Mouse (Mus musculus): ENCODE measurements around the gene Olfr96. TPM values are rescaled to one million over a fixed set of nuclear protein-coding genes. Genes with fewer than 3 reads are reported as not detected.
"Not testable (repeated sequence)": the region's sequence is repeated elsewhere in the genome, so short reads cannot be mapped to it uniquely, and the experiment has no call there.

Olfr96 gene
- polyA plus RNA-seq, 1 experiment from 2014 or later = not detected

- 19% methylated on average over 40 of the region's 40 CpGs for WGBS
- H3K27me3 ChIP-seq = peaks cover 25% of the 10 kb centered on the region
- no peaks in the 10 kb centered on the region for H3K36me3 ChIP-seq
- peak overlapping the region; percentile 45; the same call in 1 of the 2 replicates for H3K9ac ChIP-seq (replicated peaks)
- peaks cover 3% of the 10 kb centered on the region; the same call in 1 of the 2 replicates for H3K4me1 ChIP-seq (replicated peaks)
- H3K27ac ChIP-seq = no peak overlapping the region
- H3K9me3 ChIP-seq = no peaks in the 10 kb centered on the region
- H3K4me2 ChIP-seq = peak overlapping the region; percentile 50
- peak overlapping the region; percentile 26 for H3K4me3 ChIP-seq (replicated peaks)
- no peak for ATAC-seq (ENCODE audit: insufficient number of reproducible peaks, insufficient read depth, low FRiP score, low TSS enrichment, low read depth)
These were observed 8.8 kb upstream of the Olfr96 start for GRCm38 (mm10) chr17:37210884-37211768.

- Histone ChIP-seq H3K4me1 (replicated peaks) (peaks cover 3% of the 10 kb centered on the region; the same call in 1 of the 2 replicates), H3K9ac (replicated peaks) (no peak within 1 kb of the TSS), H3K9me3 (peaks cover 13% of the 10 kb centered on the region; the same call in 1 of the 2 replicates), H3K4me3 (replicated peaks) (no peak within 1 kb of the TSS), H3K4me2 (no peak within 1 kb of the TSS), H3K27me3 (peaks cover 25% of the 10 kb centered on the region), H3K36me3 (no peaks in the 10 kb centered on the region), H3K27ac (no peak within 1 kb of the TSS)
- 71% methylated on average over 3 of the region's 3 CpGs for WGBS
- no peak for ATAC-seq (ENCODE audit: insufficient number of reproducible peaks, insufficient read depth, low FRiP score, low TSS enrichment, low read depth)
These were observed 6.9 kb upstream of the Olfr96 start, which contains the start of gene Olfr95 for GRCm38 (mm10) chr17:37213018-37213417. Olfr95 (minus strand) TSS chr17:37213118.

DNA sequence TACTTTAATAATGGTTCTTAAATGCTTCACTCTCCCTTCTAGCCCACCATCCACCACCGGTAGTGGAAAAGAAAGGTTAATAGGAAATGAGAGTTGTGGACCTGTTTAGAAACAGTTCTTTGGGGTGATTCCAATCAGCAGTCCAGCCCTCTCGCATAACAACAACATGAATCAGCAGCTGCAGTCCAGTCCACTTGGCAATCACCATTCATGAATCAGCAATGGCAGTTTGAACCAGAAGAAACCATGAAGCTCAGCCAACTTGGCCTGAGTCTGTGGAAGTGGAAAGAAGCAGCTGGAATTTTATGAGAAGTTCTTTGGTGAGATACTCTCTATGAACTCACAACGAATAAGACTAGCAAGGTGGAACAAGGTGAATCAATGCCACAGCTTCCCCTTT, 1.5 kb upstream of the Olfr96 start:
- no peak overlapping the region for H3K4me2 ChIP-seq
- no peak overlapping the region for H3K9ac ChIP-seq (replicated peaks)
- H3K9me3 ChIP-seq = peaks cover 14% of the 10 kb centered on the region; the same call in 1 of the 2 replicates
- H3K27ac ChIP-seq = no peak overlapping the region
- no peaks in the 10 kb centered on the region for H3K36me3 ChIP-seq
- no peak for ATAC-seq (ENCODE audit: insufficient number of reproducible peaks, insufficient read depth, low FRiP score, low TSS enrichment, low read depth)
- no peaks in the 10 kb centered on the region; the same call in 1 of the 2 replicates for H3K27me3 ChIP-seq
- H3K4me3 ChIP-seq (replicated peaks) = no peak overlapping the region
- no peaks in the 10 kb centered on the region for H3K4me1 ChIP-seq (replicated peaks)
- 89% methylated on average over 3 of the region's 3 CpGs for WGBS

DNA sequence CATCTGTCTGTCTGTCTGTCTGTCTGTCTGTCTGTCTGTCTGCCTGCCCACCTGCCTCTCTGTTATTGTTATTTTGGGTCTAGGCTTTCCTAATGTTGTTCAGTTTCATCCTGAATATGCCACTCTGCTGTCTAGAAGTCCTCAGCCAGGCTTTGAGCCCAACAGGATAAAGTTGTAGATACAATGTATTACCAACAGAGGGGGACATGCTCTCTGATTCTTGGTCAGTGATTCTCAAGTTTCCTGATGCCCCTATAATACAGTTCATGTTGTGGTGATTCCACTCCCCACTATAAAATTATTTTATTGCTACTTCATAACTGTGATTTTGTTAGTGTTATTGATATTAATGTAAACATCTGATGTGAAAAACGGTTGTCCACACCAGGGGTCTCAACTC, 1.9 kb downstream of the Olfr96 start:
- no peak overlapping the region for H3K4me3 ChIP-seq (replicated peaks)
- no peaks in the 10 kb centered on the region for H3K36me3 ChIP-seq
- H3K4me1 ChIP-seq (replicated peaks) = no peaks in the 10 kb centered on the region
- no peak overlapping the region for H3K9ac ChIP-seq (replicated peaks)
- H3K27ac ChIP-seq = no peak overlapping the region
- H3K4me2 ChIP-seq = no peak overlapping the region
- ATAC-seq (ENCODE audit: insufficient number of reproducible peaks, insufficient read depth, low FRiP score, low TSS enrichment, low read depth) = no peak
- WGBS = 19% methylated on average over 1 of the region's 1 CpGs
- peaks cover 9% of the 10 kb centered on the region; the same call in 1 of the 2 replicates for H3K9me3 ChIP-seq
- no peaks in the 10 kb centered on the region for H3K27me3 ChIP-seq

DNA sequence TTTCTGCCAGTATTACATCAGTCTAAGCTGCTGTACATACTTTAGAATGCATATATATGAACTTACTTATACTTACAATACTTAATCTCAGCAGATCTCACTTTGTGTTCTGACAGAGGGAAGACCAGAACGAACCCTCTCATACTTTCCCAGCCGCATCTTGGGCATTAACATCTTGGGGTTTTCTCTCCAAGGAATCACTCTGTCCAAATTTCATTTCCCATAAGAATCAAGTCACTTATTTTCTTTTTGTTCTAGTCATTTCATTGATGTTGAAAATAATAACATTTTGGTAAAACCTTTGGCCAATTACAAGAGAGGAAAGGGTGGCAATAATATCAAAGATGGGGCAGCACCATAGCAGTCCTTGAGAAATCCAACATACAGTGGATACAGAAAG, 17.3 kb downstream of the Olfr96 start, which contains the start of gene Olfr97:
Gene Olfr97 (minus strand): TSS at position 101 of the 400 bp plus-strand sequence.
- WGBS = 90% methylated on average over 2 of the region's 2 CpGs
- not testable (repeated sequence) for H3K4me2 ChIP-seq; H3K36me3 ChIP-seq; H3K9me3 ChIP-seq; H3K4me3 ChIP-seq (replicated peaks); H3K9ac ChIP-seq (replicated peaks); H3K4me1 ChIP-seq (replicated peaks); ATAC-seq (ENCODE audit: insufficient number of reproducible peaks, insufficient read depth, low FRiP score, low TSS enrichment, low read depth); H3K27ac ChIP-seq; H3K27me3 ChIP-seq

GRCm38 (mm10) chr17:37242198-37242597, 22.3 kb downstream of the Olfr96 start:
- Histone ChIP-seq H3K27me3 (no peaks in the 10 kb centered on the region), H3K9ac (replicated peaks) (no peak overlapping the region), H3K27ac (no peak overlapping the region), H3K4me2 (no peak overlapping the region), H3K36me3 (no peaks in the 10 kb centered on the region), H3K4me3 (replicated peaks) (no peak overlapping the region), H3K4me1 (replicated peaks) (no peaks in the 10 kb centered on the region), H3K9me3 (no peaks in the 10 kb centered on the region)
- ATAC-seq (ENCODE audit: insufficient number of reproducible peaks, insufficient read depth, low FRiP score, low TSS enrichment, low read depth) = no peak
- WGBS = 64% methylated on average over 3 of the region's 3 CpGs

DNA sequence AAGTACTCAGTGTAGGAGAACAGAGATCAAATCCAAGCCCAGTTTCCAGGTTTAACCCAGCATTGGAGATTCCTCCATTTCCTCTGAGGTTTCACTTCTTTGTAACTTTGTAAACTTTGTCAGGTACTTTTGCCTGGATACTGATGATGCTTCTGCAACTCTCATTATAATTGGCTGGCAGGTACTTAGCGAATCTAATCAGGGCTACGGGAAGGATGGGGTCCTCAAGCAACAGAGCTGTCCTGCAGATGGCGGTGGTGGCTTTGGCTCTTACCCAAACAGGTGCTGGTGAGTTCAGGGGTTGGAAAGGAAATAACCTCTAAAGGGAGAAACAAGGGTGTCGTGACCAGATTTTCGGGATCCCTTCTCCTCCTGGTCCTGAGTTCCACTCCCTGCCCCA, 26.8 kb downstream of the Olfr96 start:
- no peak overlapping the region for H3K4me2 ChIP-seq
- no peak overlapping the region for H3K9ac ChIP-seq (replicated peaks)
- no peaks in the 10 kb centered on the region for H3K9me3 ChIP-seq
- no peak for ATAC-seq (ENCODE audit: insufficient number of reproducible peaks, insufficient read depth, low FRiP score, low TSS enrichment, low read depth)
- H3K27me3 ChIP-seq = no peaks in the 10 kb centered on the region
- WGBS = 31% methylated on average over 5 of the region's 5 CpGs
- H3K4me3 ChIP-seq (replicated peaks) = no peak overlapping the region
- H3K4me1 ChIP-seq (replicated peaks) = no peaks in the 10 kb centered on the region
- H3K27ac ChIP-seq = no peak overlapping the region
- H3K36me3 ChIP-seq = no peaks in the 10 kb centered on the region

DNA sequence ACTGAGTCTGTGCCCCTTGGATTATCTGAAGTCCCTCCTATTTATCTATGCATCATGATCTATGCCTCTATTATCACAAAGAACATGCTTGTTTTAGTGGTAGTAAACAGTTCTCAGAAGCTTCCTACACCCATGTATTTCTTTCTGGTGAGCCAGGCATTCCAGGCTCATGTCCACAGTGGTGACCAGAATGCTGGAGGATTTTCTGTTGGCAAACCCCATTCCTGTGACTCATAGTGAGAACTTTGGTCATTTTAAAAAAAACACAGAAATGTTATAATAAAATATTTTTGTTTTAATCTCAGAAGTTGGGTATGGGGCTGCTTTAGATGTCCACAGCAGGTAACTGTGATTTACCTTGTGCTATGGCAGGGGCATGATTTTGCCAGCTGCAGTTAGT, 29.5 kb downstream of the Olfr96 start:
- Histone ChIP-seq H3K9me3 (no peaks in the 10 kb centered on the region), H3K4me3 (replicated peaks) (no peak overlapping the region), H3K9ac (replicated peaks) (no peak overlapping the region)

GRCm38 (mm10) chr17:37250544-37250943, 30.6 kb downstream of the Olfr96 start:
- Histone ChIP-seq H3K36me3 (no peaks in the 10 kb centered on the region), H3K4me2 (no peak overlapping the region), H3K27ac (no peak overlapping the region), H3K4me1 (replicated peaks) (no peaks in the 10 kb centered on the region), H3K4me3 (replicated peaks) (no peak overlapping the region), H3K9ac (replicated peaks) (no peak overlapping the region), H3K27me3 (no peaks in the 10 kb centered on the region), H3K9me3 (no peaks in the 10 kb centered on the region)
- no peak for ATAC-seq (ENCODE audit: insufficient number of reproducible peaks, insufficient read depth, low FRiP score, low TSS enrichment, low read depth)
- 0% methylated on average over 1 of the region's 1 CpGs for WGBS

More for the DNA sequence above, 29.5 kb downstream of the Olfr96 start:
- no peaks in the 10 kb centered on the region for H3K36me3 ChIP-seq
- H3K27me3 ChIP-seq = no peaks in the 10 kb centered on the region
- no peaks in the 10 kb centered on the region for H3K4me1 ChIP-seq (replicated peaks)
- H3K27ac ChIP-seq = no peak overlapping the region
- ATAC-seq (ENCODE audit: insufficient number of reproducible peaks, insufficient read depth, low FRiP score, low TSS enrichment, low read depth) = no peak
- no peak overlapping the region for H3K4me2 ChIP-seq

DNA sequence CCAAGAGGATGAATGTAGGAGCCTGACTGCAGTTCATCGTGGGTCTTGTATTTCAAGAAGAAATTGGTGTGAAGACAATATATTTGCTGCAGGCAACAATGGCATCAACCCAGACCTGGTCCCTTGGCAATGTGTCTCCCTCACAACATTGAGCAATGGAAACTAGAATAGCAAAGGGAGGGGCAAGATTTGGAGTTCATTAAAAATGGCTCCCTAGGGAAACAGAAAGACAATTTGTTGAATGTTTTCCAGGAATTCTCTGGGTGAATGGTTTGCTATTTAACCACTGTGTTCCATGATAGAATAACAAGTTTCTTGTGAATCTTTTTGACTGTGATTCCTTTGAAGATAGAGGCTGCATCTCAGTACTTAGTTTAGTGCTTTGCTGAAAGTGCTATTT, 43.7 kb downstream of the Olfr96 start, which contains the start of gene Olfr98:
Gene Olfr98 (minus strand): TSS at position 124 of the 400 bp plus-strand sequence.
- H3K4me1 ChIP-seq (replicated peaks) = no peaks in the 10 kb centered on the region
- H3K4me2 ChIP-seq = no peak within 1 kb of the TSS
- no peak for ATAC-seq (ENCODE audit: insufficient number of reproducible peaks, insufficient read depth, low FRiP score, low TSS enrichment, low read depth)
- WGBS = 77% methylated on average over 1 of the region's 1 CpGs
- H3K9me3 ChIP-seq = no peaks in the 10 kb centered on the region
- no peaks in the 10 kb centered on the region for H3K36me3 ChIP-seq
- no peak within 1 kb of the TSS for H3K4me3 ChIP-seq (replicated peaks)
- no peaks in the 10 kb centered on the region for H3K27me3 ChIP-seq
- H3K27ac ChIP-seq = no peak within 1 kb of the TSS
- H3K9ac ChIP-seq (replicated peaks) = no peak within 1 kb of the TSS

DNA sequence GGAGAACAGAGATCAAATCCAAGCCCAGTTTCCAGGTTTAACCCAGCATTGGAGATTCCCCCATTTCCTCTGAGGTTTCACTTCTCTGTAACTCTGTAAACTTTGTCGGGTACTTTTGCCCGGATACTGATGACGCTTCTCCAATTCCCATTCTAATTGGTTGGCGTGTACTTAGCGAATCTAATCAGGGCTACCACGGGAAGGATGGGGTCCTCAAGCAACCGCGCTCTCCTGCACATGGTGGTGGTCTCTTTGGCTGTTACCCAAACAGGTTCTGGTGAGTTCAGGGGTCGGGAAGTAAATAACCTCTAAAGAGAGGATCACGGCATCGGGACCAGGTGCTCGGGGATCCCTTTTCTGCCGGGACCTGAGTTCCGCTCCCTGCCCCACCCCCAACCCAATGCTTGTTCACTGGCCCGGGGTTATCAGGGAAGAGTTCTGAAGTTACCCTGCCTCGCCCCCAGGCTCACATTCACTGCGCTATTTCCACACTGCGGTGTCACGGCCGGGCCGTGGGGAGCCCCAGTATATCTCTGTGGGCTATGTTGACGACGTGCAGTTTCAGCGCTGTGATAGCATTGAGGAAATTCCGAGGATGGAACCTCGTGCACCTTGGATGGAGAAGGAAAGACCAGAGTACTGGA, 50.2 kb downstream of the Olfr96 start, which contains the start of gene H2-M3:
Gene H2-M3 (plus strand): TSS at position 163 of the 644 bp plus-strand sequence.
- H3K27me3 ChIP-seq = peaks cover 6% of the 10 kb centered on the region; the same call in 1 of the 2 replicates
- H3K9me3 ChIP-seq = no peaks in the 10 kb centered on the region
- peak within 1 kb of the TSS; percentile 28; the same call in 1 of the 2 replicates for H3K9ac ChIP-seq (replicated peaks)
- no peaks in the 10 kb centered on the region for H3K4me1 ChIP-seq (replicated peaks)
- no peaks in the 10 kb centered on the region for H3K36me3 ChIP-seq
- H3K4me2 ChIP-seq = peak within 1 kb of the TSS; percentile 93
- peak; percentile 91 for ATAC-seq (ENCODE audit: insufficient number of reproducible peaks, insufficient read depth, low FRiP score, low TSS enrichment, low read depth)
- 4% methylated on average over 26 of the region's 26 CpGs for WGBS
- no peak within 1 kb of the TSS for H3K27ac ChIP-seq
- H3K4me3 ChIP-seq (replicated peaks) = peak within 1 kb of the TSS; percentile 47
